Mouse (Mus musculus): ENCODE results near the gene Tbc1d20.
A peak's percentile ranks its signal among the peaks of the same experiment; 100 is the strongest.
"Not testable (repeated sequence)": the region's sequence is repeated elsewhere in the genome, so short reads cannot be mapped to it uniquely, and the experiment has no call there.

Tbc1d20 gene

GRCm38 (mm10) chr2:152293727-152294475 lies at the start of gene Tbc1d20:
Gene Tbc1d20 (plus strand): TSS chr2:152293828.
- DNase-seq (ENCODE audit: low read depth in 1 of 2, low spot score in 2 of 2) = peak; percentile 66 to 86

- DNase-seq (ENCODE audit: low read depth in 1 of 2, low spot score in 2 of 2) = no peak
Observed at GRCm38 (mm10) chr2:152247213-152247612, 46.4 kb upstream of the Tbc1d20 start.

GRCm38 (mm10) chr2:152250511-152250910 lies 43.1 kb upstream of the Tbc1d20 start:
- DNase-seq (ENCODE audit: low read depth in 1 of 2, low spot score in 2 of 2) = no peak

GRCm38 (mm10) chr2:152259739-152260138 lies 33.9 kb upstream of the Tbc1d20 start:
- no peak for DNase-seq (ENCODE audit: low read depth in 1 of 2, low spot score in 2 of 2)

- DNase-seq (ENCODE audit: low read depth in 1 of 2, low spot score in 2 of 2) = no peak
Observed at GRCm38 (mm10) chr2:152273639-152274038, 20.0 kb upstream of the Tbc1d20 start.

- DNase-seq (ENCODE audit: low read depth in 1 of 2, low spot score in 2 of 2) = no peak
Observed at GRCm38 (mm10) chr2:152281407-152281806, 12.2 kb upstream of the Tbc1d20 start.

- DNase-seq (ENCODE audit: low read depth in 1 of 2, low spot score in 2 of 2) = no peak
Observed at GRCm38 (mm10) chr2:152287560-152287959, 6.1 kb upstream of the Tbc1d20 start.

GRCm38 (mm10) chr2:152288046-152288445 lies 5.6 kb upstream of the Tbc1d20 start:
- DNase-seq (ENCODE audit: low read depth in 1 of 2, low spot score in 2 of 2) = no peak

GRCm38 (mm10) chr2:152289623-152290022 lies 4.0 kb upstream of the Tbc1d20 start:
- not testable (repeated sequence) for DNase-seq (ENCODE audit: low read depth in 1 of 2, low spot score in 2 of 2)

- DNase-seq (ENCODE audit: low read depth in 1 of 2, low spot score in 2 of 2) = no peak
Observed at GRCm38 (mm10) chr2:152292475-152292874, 1.2 kb upstream of the Tbc1d20 start.

- no peak for DNase-seq (ENCODE audit: low read depth in 1 of 2, low spot score in 2 of 2)
Observed at GRCm38 (mm10) chr2:152293179-152293726, 375 bp upstream of the Tbc1d20 start.

- no peak for DNase-seq (ENCODE audit: low read depth in 1 of 2, low spot score in 2 of 2)
Observed at GRCm38 (mm10) chr2:152294541-152294940, 913 bp downstream of the Tbc1d20 start.

GRCm38 (mm10) chr2:152302862-152303261 lies 9.2 kb downstream of the Tbc1d20 start:
- DNase-seq (ENCODE audit: low read depth in 1 of 2, low spot score in 2 of 2) = no peak

- DNase-seq (ENCODE audit: low read depth in 1 of 2, low spot score in 2 of 2) = no peak
Observed at GRCm38 (mm10) chr2:152303781-152304180, 10.2 kb downstream of the Tbc1d20 start.

GRCm38 (mm10) chr2:152305480-152305879 lies 11.9 kb downstream of the Tbc1d20 start:
- DNase-seq (ENCODE audit: low read depth in 1 of 2, low spot score in 2 of 2) = no peak

- no peak for DNase-seq (ENCODE audit: low read depth in 1 of 2, low spot score in 2 of 2)
Observed at GRCm38 (mm10) chr2:152307186-152307585, 13.6 kb downstream of the Tbc1d20 start.

- no peak for DNase-seq (ENCODE audit: low read depth in 1 of 2, low spot score in 2 of 2)
Observed at GRCm38 (mm10) chr2:152312996-152313395, 19.4 kb downstream of the Tbc1d20 start.

GRCm38 (mm10) chr2:152313926-152314325 lies 20.3 kb downstream of the Tbc1d20 start:
- no peak for DNase-seq (ENCODE audit: low read depth in 1 of 2, low spot score in 2 of 2)

- DNase-seq (ENCODE audit: low read depth in 1 of 2, low spot score in 2 of 2) = no peak
Observed at GRCm38 (mm10) chr2:152317054-152317453, 23.4 kb downstream of the Tbc1d20 start.

GRCm38 (mm10) chr2:152321558-152321957 lies 27.9 kb downstream of the Tbc1d20 start:
- no peak for DNase-seq (ENCODE audit: low read depth in 1 of 2, low spot score in 2 of 2)

GRCm38 (mm10) chr2:152322198-152322597 lies 28.6 kb downstream of the Tbc1d20 start:
- no peak for DNase-seq (ENCODE audit: low read depth in 1 of 2, low spot score in 2 of 2)

GRCm38 (mm10) chr2:152323971-152324370 lies 30.3 kb downstream of the Tbc1d20 start:
- no peak for DNase-seq (ENCODE audit: low read depth in 1 of 2, low spot score in 2 of 2)

- no peak for DNase-seq (ENCODE audit: low read depth in 1 of 2, low spot score in 2 of 2)
Observed at GRCm38 (mm10) chr2:152324842-152325241, 31.2 kb downstream of the Tbc1d20 start.
